Mouse (Mus musculus) bone marrow, adult 2 months (tissue): ENCODE results near the gene Chn1.

Experiments used
- CTCF ChIP-seq: fragments of 200-500 bp; IDR thresholded peaks from 2 replicates; pipeline ENCODE4 v1.5.1; 2011; ENCODE audit warnings: low read length, control low read depth; ENCODE audit not compliant: control insufficient read depth, insufficient read depth
- POLR2A ChIP-seq: fragments of 200-500 bp; IDR thresholded peaks from 2 replicates; pipeline ENCODE4 v1.6.1; 2011; ENCODE audit warnings: low read depth, mild to moderate bottlenecking, control low read depth, low read length, borderline replicate concordance; ENCODE audit not compliant: control insufficient read depth

- no peak for TF ChIP-seq POLR2A
- no peak for TF ChIP-seq CTCF
Measured at GRCm38 (mm10) chr2:73779796-73780195, 4.7 kb upstream of the Chn1 start.
